Mouse (Mus musculus) heart, adult 2 months (tissue): ENCODE data around the gene 1700021F05Rik. TPM values are rescaled to one million over a fixed set of nuclear protein-coding genes. Genes with fewer than 3 reads are reported as not detected.

Experiments used
- DNase-seq, 2 experiments: peaks; one replicate each; pipeline ENCODE4 v3.0.0; 2021
- H3K27ac ChIP-seq: fragments of 200-600 bp; 2 replicates; pipeline ENCODE4 v1.8.1; 2022
- H3K27me3 ChIP-seq: fragments of 200-500 bp; 2 replicates; pipeline ENCODE4 v1.6.1; 2012; ENCODE audit warnings: mild to moderate bottlenecking, low read length, inconsistent platforms, mixed read lengths; ENCODE audit not compliant: control insufficient read depth, insufficient read depth
- H3K36me3 ChIP-seq: fragments of 200-500 bp; 2 replicates; pipeline ENCODE4 v1.6.1; 2012; ENCODE audit warnings: low read length, inconsistent platforms; ENCODE audit not compliant: control insufficient read depth, insufficient read depth
- H3K4me1 ChIP-seq: fragments of 200-500 bp; 2 replicates; pipeline ENCODE4 v1.6.1; 2011; ENCODE audit warnings: low read length; ENCODE audit not compliant: control insufficient read depth, insufficient read depth
- H3K4me3 ChIP-seq: fragments of 200-600 bp; 2 replicates; pipeline ENCODE4 v1.8.1; 2022
- H3K79me2 ChIP-seq: fragments of 200-500 bp; replicated peaks from 2 replicates; pipeline ENCODE4 v1.6.1; 2012; ENCODE audit warnings: mild to moderate bottlenecking, inconsistent platforms, low read length, moderate library complexity, mixed read lengths; ENCODE audit not compliant: control insufficient read depth, insufficient read depth
- H3K9ac ChIP-seq: fragments of 200-500 bp; 2 replicates; pipeline ENCODE4 v1.6.1; 2012; ENCODE audit warnings: low read depth, mild to moderate bottlenecking, control low read depth, inconsistent platforms, low read length, mixed read lengths
- CTCF ChIP-seq: fragments of 200-600 bp; IDR thresholded peaks from 2 replicates; pipeline ENCODE4 v1.8.1; 2022; ENCODE audit warnings: antibody characterized with exemption, mild to moderate bottlenecking, moderate library complexity
- EP300 ChIP-seq: fragments of 200-500 bp; IDR thresholded peaks from 2 replicates; pipeline ENCODE4 v1.6.1; 2011; ENCODE audit warnings: low read depth, low read length, control low read depth; ENCODE audit not compliant: insufficient read depth
- POLR2A ChIP-seq: fragments of 200-500 bp; IDR thresholded peaks from 2 replicates; pipeline ENCODE4 v1.6.1; 2011; ENCODE audit warnings: mild to moderate bottlenecking, low read depth, low read length, control low read depth; ENCODE audit not compliant: insufficient read depth
- WGBS: fragments of 180-500 bp; shearing (Covaris S2); methylation state at CpG from one replicate; pipeline ENCODE4 v1.1.7; 2018; 5-methylcytosine and 5-hydroxymethylcytosine counted together
- intact Hi-C: fragments of 180-260 bp; cut with DNase I; formaldehyde crosslinking; loops from one replicate; pipeline ENCODE4 v1.15.1; 2025
- polyA plus RNA-seq: library from polyadenylated mRNA; depleted of rRNA; stranded (reverse); fragments of >200 nt; gene quantifications from 2 replicates; pipeline ENCODE4 v1.2.3, GENCODE M21; 2012
- total RNA-seq, 2 experiments: library from RNA; stranded (reverse); gene quantifications; 2 replicates each; pipeline ENCODE4 v1.2.3; 2021

1700021F05Rik gene
- total and polyA plus RNA-seq, 3 experiments = 27.4 to 121 (median 112) TPM

GRCm38 (mm10) chr10:43551388-43551787 is 10.6 kb upstream of the 1700021F05Rik start:
- Histone ChIP-seq H3K4me3 (no peak overlapping the region), H3K4me1 (no peaks in the 10 kb centered on the region), H3K27me3 (no peaks in the 10 kb centered on the region), H3K9ac (no peak overlapping the region), H3K27ac (no peak overlapping the region), H3K36me3 (no peaks in the 10 kb centered on the region), H3K79me2 (no peaks in the 10 kb centered on the region)
- DNase-seq = no peak
- WGBS = 46% methylated on average over 3 of the region's 3 CpGs
- TF ChIP-seq EP300 (no peak), CTCF (no peak), POLR2A (no peak)
- intact Hi-C loops = no loop called here

- 19% methylated on average over 3 of the region's 3 CpGs for WGBS
- intact Hi-C loops = no loop called here
These were observed 10.1 kb upstream of the 1700021F05Rik start for GRCm38 (mm10) chr10:43550923-43551322.

GRCm38 (mm10) chr10:43549411-43549810 is 8.6 kb upstream of the 1700021F05Rik start:
- intact Hi-C loops = no loop called here
- Histone ChIP-seq H3K4me1 (no peaks in the 10 kb centered on the region), H3K4me3 (no peak overlapping the region), H3K79me2 (no peaks in the 10 kb centered on the region), H3K36me3 (no peaks in the 10 kb centered on the region), H3K27me3 (no peaks in the 10 kb centered on the region), H3K9ac (no peak overlapping the region), H3K27ac (no peak overlapping the region)
- TF ChIP-seq POLR2A (no peak), CTCF (peak; percentile 27; the same call in 1 of the 2 replicates)
- DNase-seq = no peak
- WGBS = 54% methylated on average over 5 of the region's 5 CpGs

More at GRCm38 (mm10) chr10:43550923-43551322, 10.1 kb upstream of the 1700021F05Rik start:
- H3K27ac ChIP-seq = no peak overlapping the region
- H3K4me3 ChIP-seq = no peak overlapping the region
- no peaks in the 10 kb centered on the region for H3K36me3 ChIP-seq
- TF ChIP-seq EP300 (no peak), POLR2A (no peak), CTCF (no peak)
- H3K27me3 ChIP-seq = no peaks in the 10 kb centered on the region
- no peak overlapping the region for H3K9ac ChIP-seq
- DNase-seq = no peak
- H3K79me2 ChIP-seq = no peaks in the 10 kb centered on the region
- H3K4me1 ChIP-seq = no peaks in the 10 kb centered on the region

GRCm38 (mm10) chr10:43541153-43541544 is 355 bp upstream of the 1700021F05Rik start:
- Histone ChIP-seq H3K27ac (no peak overlapping the region), H3K4me3 (peak overlapping the region; percentile 2; the same call in 1 of the 2 replicates)

GRCm38 (mm10) chr10:43539746-43540310 is 966 bp downstream of the 1700021F05Rik start:
- DNase-seq = no peak
- no peak for TF ChIP-seq CTCF
- TF ChIP-seq EP300 = no peak
- no peak for TF ChIP-seq POLR2A
- H3K27me3 ChIP-seq = no peaks in the 10 kb centered on the region
- H3K4me1 ChIP-seq = peaks cover 4% of the 10 kb centered on the region
- whole genome bisulfite sequencing = 12% methylated on average over 12 of the region's 12 CpGs
- peaks cover 3% of the 10 kb centered on the region; the same call in 1 of the 2 replicates for H3K36me3 ChIP-seq
- H3K4me3 ChIP-seq = peak overlapping the region; percentile 75
- intact Hi-C loops = loop anchor here (1.0 to 10.0 kb wide), 3 partner anchors 61 to 1525 kb away; partner anchors contain the start of genes Prep, Qrsl1 and Rtn4ip1
- H3K9ac ChIP-seq = peak overlapping the region; percentile 97
- H3K27ac ChIP-seq = peak overlapping the region; percentile 93
- no peaks in the 10 kb centered on the region; the same call in 1 of the 2 replicates for H3K79me2 ChIP-seq

More at GRCm38 (mm10) chr10:43541153-43541544, 355 bp upstream of the 1700021F05Rik start:
- Histone ChIP-seq H3K4me1 (peaks cover 4% of the 10 kb centered on the region), H3K9ac (no peak overlapping the region), H3K36me3 (peaks cover 3% of the 10 kb centered on the region; the same call in 1 of the 2 replicates), H3K27me3 (no peaks in the 10 kb centered on the region), H3K79me2 (no peaks in the 10 kb centered on the region; the same call in 1 of the 2 replicates)
- intact Hi-C loops = no loop called here
- DNase-seq = no peak
- WGBS = 35% methylated on average over 8 of the region's 8 CpGs
- peak; percentile 42 for TF ChIP-seq CTCF
- TF ChIP-seq EP300 = no peak
- TF ChIP-seq POLR2A = no peak

GRCm38 (mm10) chr10:43538831-43539230 is 2.0 kb downstream of the 1700021F05Rik start:
- intact Hi-C loops = loop anchor here (10.0 kb wide), 1 partner anchor 1526 kb away; the partner anchor contains the start of gene Prep
- Histone ChIP-seq H3K27ac (no peak overlapping the region; the same call in 1 of the 2 replicates), H3K4me3 (no peak overlapping the region), H3K27me3 (no peaks in the 10 kb centered on the region), H3K4me1 (peaks cover 4% of the 10 kb centered on the region), H3K36me3 (peaks cover 3% of the 10 kb centered on the region; the same call in 1 of the 2 replicates), H3K79me2 (no peaks in the 10 kb centered on the region; the same call in 1 of the 2 replicates), H3K9ac (no peak overlapping the region)
- WGBS = 78% methylated on average over 5 of the region's 5 CpGs
- TF ChIP-seq CTCF (no peak), EP300 (no peak), POLR2A (no peak)
- no peak for DNase-seq
